Mouse (Mus musculus) liver, embryonic 12.5 days (tissue): ENCODE data around the gene Gm9745. TPM values are rescaled to one million over a fixed set of nuclear protein-coding genes. Genes with fewer than 3 reads are reported as not detected.

Experiments used
- microRNA-seq: library from miRNA; unstranded; fragments of <30 nt; microRNA quantifications from one replicate; pipeline ENCODE4, GENCODE M21; 2017
- polyA plus RNA-seq: library from polyadenylated mRNA; unstranded; fragments of >200 nt; fragmentation: Nextera tagmentation; extraction: Ambion mirVana; gene quantifications from 2 replicates; pipeline ENCODE4 v1.2.1, GENCODE M21; 2016

The Gm9745 gene
- polyA plus RNA-seq, 1 experiment from 2014 or later = not detected

Small RNA genes within 50 kb of the gene (microRNA-seq; reads per million reads assigned to microRNA genes)
- gene Gm22750 = not detected

Other genes starting within 250 kb of the Gm9745 start
- 11.8 and 12.0 TPM in 2 replicates for gene Wdr37, start 76.3 kb downstream of the Gm9745 start, polyA plus RNA-seq
- gene Idi1, start 62.7 kb downstream of the Gm9745 start, polyA plus RNA-seq = 90.3 and 91.6 TPM in 2 replicates
- not detected in 2 replicates for gene Idi2, start 4.6 kb upstream of the Gm9745 start, polyA plus RNA-seq
- gene Gtpbp4, start 47.9 kb upstream of the Gm9745 start, polyA plus RNA-seq = 65.7 and 70.3 TPM in 2 replicates
- gene Larp4b, start 145.7 kb upstream of the Gm9745 start, polyA plus RNA-seq = 39.1 and 39.3 TPM in 2 replicates